Mouse (Mus musculus): Measurements from ENCODE around the gene Pxylp1. TPM values are rescaled to one million over a fixed set of nuclear protein-coding genes. Genes with fewer than 3 reads are reported as not detected.
"Not testable (repeated sequence)": the region's sequence is repeated elsewhere in the genome, so short reads cannot be mapped to it uniquely, and the experiment has no call there.

Pxylp1 gene
- total RNA-seq (2017) = 17.8 and 21.7 TPM in 2 replicates

DNA sequence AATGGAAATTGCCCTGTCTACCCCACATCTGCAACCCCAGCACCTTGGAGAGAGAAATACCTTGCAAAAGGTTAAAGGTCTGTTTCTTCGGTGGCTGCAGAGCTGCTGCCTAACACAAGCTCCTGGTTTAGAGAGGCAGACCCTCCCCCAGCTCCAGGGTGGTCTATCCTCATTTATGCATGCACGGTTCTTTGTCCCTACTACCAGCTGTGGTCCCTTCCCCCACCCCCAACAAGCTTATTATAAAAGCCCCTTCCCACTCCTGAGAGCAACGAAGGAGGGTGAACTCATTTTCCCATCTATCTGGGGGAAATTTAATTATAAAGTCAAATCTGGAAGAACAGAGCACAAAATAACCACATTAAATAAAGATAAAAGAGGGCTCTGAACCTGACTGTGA is at the start of gene Pxylp1:
Gene Pxylp1, minus strand, starts transcription at position 124 of the 400 bp plus-strand sequence.
- ATAC-seq (replicated peaks; ENCODE audit: low read depth, poor library complexity, severe bottlenecking) = no peak

DNA sequence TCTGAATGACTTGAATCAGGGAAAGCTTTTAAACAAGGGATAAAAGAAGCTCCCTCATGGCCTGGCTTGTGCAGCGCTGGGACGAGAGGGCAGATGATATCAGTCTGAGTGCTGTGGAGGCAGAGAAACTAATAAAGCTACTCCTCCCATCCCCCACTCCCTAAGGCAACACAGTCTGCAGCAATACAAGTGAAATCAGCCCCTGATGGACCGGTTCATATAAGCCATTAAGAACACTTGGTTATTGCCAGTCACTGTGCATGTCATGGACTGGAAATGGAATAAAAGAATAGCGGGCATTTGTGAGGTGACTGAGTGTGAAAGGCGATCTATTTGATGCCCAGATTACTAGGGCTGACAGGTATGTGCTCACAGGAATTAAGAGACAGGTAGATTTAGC is 46.4 kb upstream of the Pxylp1 start:
- no peak for ATAC-seq (replicated peaks; ENCODE audit: low read depth, poor library complexity, severe bottlenecking)

DNA sequence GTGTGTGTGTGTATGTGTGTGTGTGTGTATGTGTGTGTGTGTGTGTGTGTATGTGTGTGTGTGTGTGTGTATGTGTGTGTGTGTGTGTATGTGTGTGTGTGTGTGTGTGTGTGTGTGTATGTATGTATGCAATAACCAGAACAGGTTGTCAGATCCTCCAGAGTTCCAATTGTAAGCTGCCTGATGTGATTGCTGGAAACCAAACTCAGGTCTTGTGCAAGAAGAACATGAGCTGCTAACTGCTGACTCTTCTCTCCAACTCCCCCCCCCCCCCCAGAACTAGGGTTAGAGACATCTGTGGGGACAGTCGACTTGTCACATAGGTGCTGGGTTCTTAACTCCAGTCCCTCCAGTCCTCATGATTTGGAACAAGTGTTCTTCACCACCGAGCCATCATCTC is 44.0 kb upstream of the Pxylp1 start:
- not testable (repeated sequence) for ATAC-seq (replicated peaks; ENCODE audit: low read depth, poor library complexity, severe bottlenecking)

DNA sequence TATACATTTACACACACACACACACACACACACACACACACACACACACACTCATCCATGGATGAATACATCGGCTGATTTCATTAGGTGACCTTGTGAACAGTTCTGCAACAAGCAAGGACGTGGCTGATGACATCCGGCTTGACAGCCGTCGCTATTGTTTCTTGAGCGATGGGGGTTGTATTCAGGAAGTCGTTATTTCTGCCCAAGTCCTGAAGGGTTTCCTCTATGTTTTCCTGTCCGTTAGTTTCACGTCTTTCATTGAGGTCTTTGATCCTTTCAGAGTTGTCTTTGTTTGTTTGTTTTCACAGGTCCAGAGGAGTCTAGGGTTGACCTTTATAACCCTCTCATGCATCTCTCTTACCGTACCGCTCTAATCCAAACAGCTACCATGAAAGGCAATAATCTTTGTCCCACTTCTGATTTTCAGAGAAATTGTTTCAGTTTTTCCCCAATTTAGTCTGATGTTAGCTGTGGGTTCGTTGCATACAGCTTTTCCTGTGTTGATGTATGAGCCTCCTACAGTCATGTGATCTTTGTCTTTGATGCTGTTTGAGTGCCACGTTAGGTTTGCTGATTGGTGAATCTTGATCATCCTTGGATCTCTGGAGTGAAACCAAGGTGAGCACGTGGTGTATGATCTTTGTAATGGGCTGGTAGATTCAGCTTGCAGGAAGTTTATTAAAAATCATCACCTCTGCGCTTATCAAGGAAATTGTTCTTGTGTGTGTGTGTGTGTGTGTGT is 43.3 kb upstream of the Pxylp1 start:
- ATAC-seq (replicated peaks; ENCODE audit: low read depth, poor library complexity, severe bottlenecking) = peak; percentile 72

DNA sequence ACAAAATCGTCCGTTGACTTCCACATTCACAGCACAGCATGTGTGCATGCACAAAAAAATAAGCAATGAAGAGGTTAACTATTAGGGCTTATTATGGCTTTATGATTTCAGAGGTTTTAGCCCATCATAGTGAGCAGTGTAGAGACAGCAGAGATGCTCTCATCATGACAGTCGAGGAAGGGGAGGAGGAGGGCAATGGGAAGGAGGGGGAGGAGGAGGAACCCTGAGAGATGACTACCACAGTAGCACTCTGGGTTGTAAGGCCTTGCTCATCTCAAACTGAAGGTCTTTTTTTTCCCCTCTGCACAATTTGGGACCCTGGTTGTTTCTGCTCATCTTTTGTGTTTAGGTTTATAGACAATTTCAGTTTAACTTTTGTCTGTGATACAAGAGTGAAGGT is 42.3 kb upstream of the Pxylp1 start:
- no peak for ATAC-seq (replicated peaks; ENCODE audit: low read depth, poor library complexity, severe bottlenecking)

DNA sequence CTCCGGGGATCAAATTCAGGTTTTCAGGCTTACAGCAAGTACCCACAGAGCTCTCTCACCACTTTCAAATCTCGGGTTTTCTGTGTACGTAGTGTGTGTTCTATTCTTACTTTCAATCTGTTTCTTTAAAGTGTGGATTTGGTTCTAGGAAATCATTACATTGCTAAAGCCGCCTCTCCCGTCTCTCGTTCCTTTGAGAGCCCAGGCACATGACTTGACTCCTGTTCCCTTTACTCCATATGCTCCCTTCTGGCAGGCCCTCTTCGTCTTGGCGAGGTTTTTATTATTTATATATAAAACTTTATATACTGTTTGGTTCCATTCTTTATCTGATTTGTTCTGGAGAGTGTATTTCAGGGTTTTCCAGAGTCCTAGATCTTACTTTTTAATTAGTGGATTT is 40.3 kb upstream of the Pxylp1 start:
- ATAC-seq (replicated peaks; ENCODE audit: low read depth, poor library complexity, severe bottlenecking) = no peak

DNA sequence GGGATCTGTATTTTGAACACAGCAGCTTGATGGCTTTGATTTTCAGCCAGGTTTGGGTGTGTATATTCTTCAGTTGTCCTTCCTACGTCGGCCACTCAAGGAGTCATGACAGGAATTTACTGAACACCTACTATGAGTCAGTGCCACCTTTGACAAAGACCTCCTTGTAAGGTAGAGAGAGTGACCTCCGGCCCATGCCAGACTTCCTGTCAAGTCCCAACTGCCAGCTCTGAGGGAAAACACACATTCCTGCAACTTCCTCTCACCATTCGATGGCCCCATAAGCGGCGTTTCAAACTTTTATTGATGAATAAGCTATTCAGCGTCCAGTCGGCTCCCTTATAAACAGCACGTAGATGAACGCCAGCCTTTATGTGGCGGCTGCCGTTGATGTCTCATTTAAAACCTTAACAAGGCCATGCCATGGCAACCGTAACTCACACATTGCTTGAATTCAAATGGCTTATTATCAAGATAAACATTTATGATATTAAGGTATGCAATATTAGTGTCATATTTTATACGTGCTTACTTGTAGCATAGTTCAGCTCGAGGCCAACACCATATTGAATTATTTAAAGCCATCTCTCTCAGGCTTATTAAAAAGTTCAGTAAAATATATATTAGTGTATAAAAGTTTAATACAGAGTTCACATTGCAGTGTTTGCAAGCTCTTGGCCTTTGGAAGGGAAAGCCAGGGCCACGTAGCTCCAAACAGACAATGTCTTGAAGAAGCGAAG is 31.3 kb upstream of the Pxylp1 start:
- no peak for ATAC-seq (replicated peaks; ENCODE audit: low read depth, poor library complexity, severe bottlenecking)

DNA sequence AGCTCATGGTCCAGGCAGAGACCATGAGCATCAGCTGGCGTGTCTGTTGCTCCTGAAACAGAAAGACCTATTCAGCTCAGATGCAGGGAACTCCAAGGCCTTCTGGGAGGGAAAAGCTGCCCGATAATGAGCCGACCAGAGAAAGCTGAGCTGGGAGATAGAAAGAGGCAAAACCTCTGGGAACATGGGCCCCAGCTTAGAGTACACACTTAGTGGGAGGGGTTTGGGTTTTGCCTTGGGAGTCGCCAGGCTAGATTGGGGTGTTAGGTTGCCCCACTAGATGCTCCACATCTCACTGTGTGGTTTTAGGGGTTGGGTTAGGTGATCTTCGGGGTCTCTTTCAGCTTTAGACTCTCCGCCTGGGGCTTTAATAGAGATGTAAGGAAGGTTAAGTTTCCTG is 30.6 kb upstream of the Pxylp1 start:
- ATAC-seq (replicated peaks; ENCODE audit: low read depth, poor library complexity, severe bottlenecking) = no peak

DNA sequence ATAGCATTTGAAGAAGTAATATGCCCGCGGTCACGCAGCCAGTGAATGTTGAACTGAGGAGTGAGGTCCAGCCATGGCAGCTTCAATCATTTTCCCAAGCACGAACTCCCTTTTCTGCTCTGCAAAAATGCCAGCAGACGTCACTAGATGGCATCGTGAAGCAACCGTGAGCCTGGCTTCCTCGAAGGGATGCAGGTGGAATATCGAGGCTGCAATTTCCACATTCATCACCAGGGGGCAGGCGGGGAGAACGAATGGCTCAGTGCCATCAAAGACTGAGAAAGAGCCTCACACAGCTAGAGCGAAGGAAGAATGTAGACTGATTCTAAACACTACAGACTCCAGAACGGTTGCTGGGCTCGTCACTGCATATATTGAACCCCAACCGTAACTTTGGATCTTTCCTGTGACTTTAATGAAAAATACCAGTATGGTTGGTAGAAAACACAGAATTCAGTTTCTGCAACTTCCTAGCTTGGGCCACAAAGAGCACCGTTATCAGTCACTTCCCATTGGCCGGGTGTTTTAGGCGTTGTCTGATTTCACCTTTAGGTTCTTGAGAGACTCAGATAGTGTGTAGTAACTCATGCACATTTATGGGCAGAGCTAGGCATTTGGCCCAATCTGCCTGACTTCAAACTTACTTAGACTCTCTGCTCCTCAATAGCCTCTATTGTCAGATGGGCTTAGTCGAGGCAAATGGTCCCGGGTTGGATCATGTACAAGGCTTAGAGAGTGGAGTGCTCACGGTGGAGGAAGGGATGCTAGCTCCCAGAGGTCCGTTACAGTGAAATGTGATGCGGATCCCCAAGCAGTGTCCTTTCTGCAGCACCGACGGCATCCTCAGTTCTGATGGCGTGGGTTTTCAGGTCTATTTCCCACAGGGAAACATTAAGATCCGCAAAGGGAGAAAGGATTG is 24.4 kb upstream of the Pxylp1 start:
- ATAC-seq (replicated peaks; ENCODE audit: low read depth, poor library complexity, severe bottlenecking) = peak; percentile 99

DNA sequence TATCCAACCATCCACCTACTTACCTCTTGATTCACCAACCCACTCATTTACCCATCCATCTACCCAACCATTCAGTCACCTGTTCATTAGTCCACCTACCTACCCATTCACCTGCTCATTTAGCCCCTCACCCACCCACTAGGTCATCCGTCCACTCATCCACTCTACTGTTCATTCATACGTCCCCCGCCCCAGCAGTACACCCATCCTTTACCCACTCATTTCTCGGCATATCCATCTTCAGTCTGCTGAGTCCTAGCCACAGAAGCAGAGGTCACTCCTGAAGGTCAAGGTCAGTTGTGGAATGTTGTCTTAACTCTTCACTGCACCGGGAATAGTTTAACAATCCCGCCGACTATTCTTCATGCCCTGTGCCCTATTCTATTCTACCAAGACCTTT is 23.6 kb upstream of the Pxylp1 start:
- no peak for ATAC-seq (replicated peaks; ENCODE audit: low read depth, poor library complexity, severe bottlenecking)

DNA sequence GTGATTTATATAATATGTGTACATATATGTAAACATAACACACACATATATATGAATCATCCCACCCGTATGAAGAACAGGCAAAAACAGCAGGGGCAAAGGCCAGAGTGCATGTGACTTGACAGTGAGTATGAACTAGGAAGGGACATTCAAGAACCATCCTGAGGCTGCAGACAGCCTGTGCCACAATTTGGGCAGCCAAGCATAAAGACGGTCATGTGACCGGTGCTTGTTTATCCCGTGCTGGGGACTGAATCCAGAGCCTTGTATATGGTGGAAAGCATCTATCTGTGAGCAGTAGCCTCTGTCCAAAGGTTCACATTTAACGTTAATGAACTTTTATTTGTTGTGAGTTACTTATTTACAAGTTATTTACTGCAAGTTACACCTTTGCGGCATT is 22.4 kb upstream of the Pxylp1 start:
- ATAC-seq (replicated peaks; ENCODE audit: low read depth, poor library complexity, severe bottlenecking) = no peak

DNA sequence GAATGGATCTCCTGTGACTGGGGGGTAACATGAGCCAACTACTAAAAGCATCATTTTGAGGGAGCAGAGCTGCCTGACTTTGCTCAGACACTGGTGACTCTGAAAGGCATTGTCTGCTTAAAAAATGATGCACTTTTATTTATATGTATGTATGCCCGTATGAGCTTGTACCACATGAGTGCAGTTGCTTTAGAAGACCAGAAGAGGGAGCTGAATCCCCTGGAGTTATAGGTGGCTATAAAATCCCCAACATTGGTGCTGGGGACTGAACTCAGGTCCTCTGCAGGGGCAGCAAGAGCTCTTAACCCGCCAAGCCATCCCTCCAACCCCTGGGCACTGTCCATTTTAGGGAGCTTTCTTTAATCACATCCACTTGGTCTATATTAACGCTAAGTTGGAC is 21.5 kb upstream of the Pxylp1 start:
- ATAC-seq (replicated peaks; ENCODE audit: low read depth, poor library complexity, severe bottlenecking) = no peak

DNA sequence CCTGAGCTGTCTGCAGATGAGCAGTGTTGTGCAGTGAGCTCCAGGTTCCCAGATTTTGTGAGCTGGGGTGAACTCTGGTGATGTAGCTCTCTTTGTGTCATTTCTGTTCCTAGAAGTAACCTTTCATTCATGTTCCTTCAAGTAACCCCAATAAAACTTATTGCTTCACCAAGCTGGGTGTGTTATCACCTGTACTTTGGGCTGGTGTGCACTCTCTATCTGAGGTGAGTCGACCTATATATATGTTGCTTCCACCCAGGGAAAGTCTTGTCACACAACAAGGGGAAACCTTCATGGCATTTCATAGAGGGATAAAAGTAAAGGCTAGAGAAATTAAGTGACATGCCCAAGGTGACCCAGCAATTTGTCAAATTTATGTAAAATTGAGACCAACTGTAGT is 17.0 kb upstream of the Pxylp1 start:
- ATAC-seq (replicated peaks; ENCODE audit: low read depth, poor library complexity, severe bottlenecking) = no peak

DNA sequence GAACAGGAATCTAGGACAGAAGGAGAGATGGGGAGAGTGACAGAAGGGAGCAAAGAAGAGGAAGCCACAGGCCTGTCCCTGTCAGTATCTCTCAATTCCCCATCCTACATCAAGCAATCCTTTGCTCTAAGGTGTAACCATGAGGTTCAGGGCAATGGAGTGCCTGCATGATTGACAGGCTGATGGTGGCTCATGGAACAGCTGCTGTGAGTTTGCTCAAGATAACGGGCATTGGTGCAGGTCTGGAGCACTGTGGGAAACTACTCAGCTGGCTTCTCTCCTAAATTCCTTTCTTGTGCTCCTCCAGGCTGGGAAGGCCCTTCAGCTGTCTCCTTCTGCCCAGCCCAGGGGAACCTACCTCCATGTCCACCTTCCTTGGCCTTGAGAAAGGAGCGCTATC is 16.3 kb upstream of the Pxylp1 start:
- no peak for ATAC-seq (replicated peaks; ENCODE audit: low read depth, poor library complexity, severe bottlenecking)

DNA sequence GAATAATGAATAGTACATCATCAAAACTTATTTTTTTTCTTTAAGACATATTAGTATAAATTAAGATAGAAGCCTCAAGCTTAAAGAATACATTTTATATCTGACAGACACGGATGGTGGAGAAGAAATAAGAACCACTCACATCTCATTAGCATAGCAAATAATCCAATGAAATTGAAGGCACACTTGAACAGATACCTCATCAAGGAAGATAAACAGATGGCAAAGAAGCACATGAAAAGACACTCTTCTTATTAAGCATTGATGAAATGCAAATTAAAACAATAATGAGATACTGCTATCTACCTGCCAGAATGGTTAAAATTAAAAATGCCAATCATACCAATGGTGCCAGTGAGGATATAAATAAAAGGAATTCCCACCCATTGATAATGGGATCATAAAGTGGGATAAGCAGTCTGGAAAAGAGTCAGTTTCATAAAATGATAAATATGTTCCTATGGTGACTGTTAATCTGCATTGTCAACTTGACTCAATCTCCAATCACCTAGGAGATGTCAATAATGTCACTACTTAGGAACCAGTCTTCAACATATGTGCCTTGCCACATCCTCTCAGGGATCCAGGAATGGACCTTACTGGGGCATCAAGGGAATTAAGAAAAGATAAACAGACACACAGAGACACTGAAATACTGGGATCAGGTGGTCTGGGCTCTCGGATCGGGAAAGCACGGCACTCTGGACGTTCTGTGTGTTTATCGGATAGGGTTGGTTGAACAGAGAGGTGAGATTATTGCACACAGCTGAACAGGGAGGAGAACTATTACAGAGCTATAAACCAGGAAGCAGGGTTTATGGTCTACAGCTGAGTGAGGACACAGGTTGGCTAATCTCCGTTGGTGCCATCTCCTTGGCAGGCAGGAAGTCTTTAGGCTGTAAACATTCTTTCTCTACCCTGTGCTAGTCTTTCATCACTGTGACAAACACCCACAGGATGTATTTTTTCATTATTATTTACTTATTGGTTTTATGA is 12.2 kb upstream of the Pxylp1 start:
- no peak; the same call in 1 of the 2 replicates for ATAC-seq (replicated peaks; ENCODE audit: low read depth, poor library complexity, severe bottlenecking)

DNA sequence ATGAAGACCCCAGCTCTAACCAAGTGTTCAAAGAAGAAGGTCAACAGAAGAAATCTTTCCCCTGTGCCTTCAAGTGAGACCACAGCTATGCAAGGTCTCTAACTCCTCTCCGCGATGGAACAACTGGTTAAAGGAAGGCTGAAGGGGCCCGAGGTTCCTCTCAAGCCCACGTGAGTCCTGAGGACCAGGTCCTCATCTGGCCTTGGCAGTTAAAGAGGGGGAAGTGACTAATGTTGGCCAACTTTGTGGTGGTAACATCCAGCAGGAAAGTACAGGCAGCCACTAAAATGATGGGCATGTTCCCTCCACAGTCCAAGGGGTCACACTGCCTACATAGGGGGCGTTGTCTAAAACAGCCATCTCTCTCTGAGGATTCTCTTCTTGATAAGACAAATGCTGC is 7.2 kb upstream of the Pxylp1 start:
- peak; percentile 89 for ATAC-seq (replicated peaks; ENCODE audit: low read depth, poor library complexity, severe bottlenecking)

DNA sequence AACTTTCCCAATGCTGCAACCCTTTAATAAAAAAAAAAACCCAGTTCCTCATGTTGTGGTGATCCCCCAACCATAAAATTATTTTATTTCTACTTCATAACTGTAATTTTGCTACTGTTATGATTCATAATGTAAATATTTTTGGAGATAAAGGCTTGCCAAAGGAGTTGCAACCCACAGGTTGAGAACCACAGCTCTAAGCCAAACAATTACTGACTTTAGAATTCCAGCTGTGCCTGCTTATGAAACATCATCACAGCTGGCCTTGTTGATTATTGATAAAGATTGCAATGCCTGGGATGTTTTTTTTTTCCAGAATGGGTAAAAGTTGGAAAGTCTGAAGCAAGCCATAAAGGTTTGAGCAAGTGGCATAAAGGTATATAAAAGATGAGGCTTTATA is 6.5 kb upstream of the Pxylp1 start:
- ATAC-seq (replicated peaks; ENCODE audit: low read depth, poor library complexity, severe bottlenecking) = no peak

DNA sequence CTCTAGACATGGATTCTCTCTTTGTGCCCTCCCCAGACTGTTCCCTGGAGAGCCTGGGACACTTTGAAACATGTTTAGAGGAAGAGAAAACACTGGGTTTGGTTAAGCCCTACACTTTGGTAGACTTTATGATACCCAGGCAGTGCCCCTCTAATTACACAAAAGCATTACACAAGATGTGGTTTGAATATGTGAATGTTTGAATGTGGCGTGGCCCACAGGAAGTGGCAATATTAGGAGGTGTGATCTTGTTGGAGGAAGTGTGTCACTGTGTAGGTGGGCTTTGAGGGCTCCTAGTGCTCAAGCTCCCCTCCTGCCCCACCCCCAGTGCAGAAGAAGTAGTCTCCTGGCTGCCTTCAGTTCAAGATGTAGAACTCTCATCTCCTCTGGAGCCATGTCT is 4.2 kb upstream of the Pxylp1 start:
- peak; percentile 68 for ATAC-seq (replicated peaks; ENCODE audit: low read depth, poor library complexity, severe bottlenecking)

DNA sequence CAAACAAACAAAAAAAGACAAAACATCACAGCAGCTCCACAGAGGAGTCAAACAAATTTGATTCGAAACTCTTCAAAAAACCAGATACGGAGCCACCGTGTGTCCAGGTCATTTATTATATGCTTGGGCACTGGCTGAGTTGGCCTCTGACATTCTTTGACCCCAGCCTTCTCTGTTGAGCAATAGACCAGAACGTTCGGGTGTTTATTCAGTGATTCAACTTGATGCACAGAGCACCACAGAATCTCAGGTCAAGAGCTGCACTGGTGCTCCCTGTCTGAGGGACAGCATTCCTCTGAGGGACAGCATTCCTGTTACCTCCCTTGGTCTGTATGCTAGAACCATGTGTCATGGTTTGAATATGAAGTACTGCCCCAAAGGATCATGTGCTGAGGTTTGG is 1.1 kb upstream of the Pxylp1 start:
- no peak for ATAC-seq (replicated peaks; ENCODE audit: low read depth, poor library complexity, severe bottlenecking)
